27 mouse cellular contexts compared by ENCODE assay signal in the genomic region with DNA sequence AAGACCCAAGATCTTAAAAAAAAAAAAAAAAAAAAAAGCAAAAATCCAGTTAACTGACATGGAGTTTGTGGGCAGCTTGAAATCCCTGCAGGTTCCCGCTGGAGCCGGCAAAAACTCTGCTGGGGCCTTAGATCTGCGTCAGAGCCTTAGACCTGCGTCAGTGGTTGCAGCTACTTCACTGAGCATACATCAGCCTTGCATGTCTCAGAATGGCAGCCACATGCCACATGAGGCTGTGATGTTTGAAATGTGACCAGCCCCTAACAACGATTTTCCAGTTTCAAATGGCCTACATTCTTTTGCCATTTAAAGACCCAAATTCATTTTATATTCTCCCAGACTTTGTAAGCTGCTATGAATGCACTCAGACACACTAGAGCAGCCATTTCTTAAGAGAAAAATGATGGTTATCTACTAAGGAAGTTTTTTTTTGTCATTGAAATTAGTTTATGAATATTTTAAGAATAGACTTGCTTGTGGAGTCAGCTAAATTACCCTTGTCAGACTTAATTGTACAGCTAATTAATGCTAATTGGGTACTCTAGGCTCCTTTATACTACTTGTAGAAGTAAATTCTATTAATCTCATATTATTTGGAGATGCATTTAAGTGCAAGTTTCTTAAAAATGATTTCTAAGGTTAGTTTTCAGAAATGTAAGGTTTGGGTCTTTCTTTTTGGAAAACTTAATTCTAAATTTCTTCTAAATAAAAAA.
"Had no signal": no experiment of that assay in that cellular context is flagged by ENCODE, and none has a peak within 500 bp of the region (broad histone marks: within the 10 kb centered on the region; RNA-seq: fewer than 3 reads in every experiment).

No protein-coding gene starts in this region.

- H3K4me1 ChIP-seq: heart, embryonic 10.5 days; heart, embryonic 12.5 days; hindbrain, embryonic 10.5 days; hindbrain, embryonic 12.5 days; intestine, embryonic 15.5 days; limb, embryonic 10.5 days; limb, embryonic 12.5 days; liver, embryonic 13.5 days; liver, embryonic 15.5 days had no signal

- H3K36me3 ChIP-seq: heart, embryonic 10.5 days; heart, embryonic 12.5 days; hindbrain, embryonic 10.5 days; hindbrain, embryonic 12.5 days; intestine, embryonic 15.5 days; limb, embryonic 10.5 days; limb, embryonic 12.5 days; liver, embryonic 13.5 days; liver, embryonic 15.5 days had no signal

- H3K9ac ChIP-seq: heart, embryonic 12.5 days; hindbrain, embryonic 12.5 days; hindbrain, embryonic 14.5 days; intestine, embryonic 15.5 days; limb, embryonic 12.5 days; liver, embryonic 13.5 days; liver, embryonic 15.5 days had no signal

- H3K4me2 ChIP-seq: heart, embryonic 12.5 days; hindbrain, embryonic 12.5 days; hindbrain, embryonic 14.5 days; intestine, embryonic 15.5 days; limb, embryonic 12.5 days; liver, embryonic 11.5 days; liver, embryonic 13.5 days; liver, embryonic 15.5 days had no signal

- H3K9me3 ChIP-seq: heart, embryonic 10.5 days; heart, embryonic 12.5 days; hindbrain, embryonic 10.5 days; hindbrain, embryonic 12.5 days; intestine, embryonic 15.5 days; limb, embryonic 10.5 days; limb, embryonic 12.5 days; liver, embryonic 13.5 days; liver, embryonic 15.5 days had no signal

- DNase-seq: gastrocnemius, postnatal 10 days; gastrocnemius, postnatal 25 days; heart, adult 18-20 months; heart, postnatal 10 days; heart, postnatal 4 days; kidney, adult 18-20 months; kidney, adult 8-10 months; kidney, postnatal 10 days; kidney, postnatal 25 days; kidney, postnatal 4 days; liver; liver, embryonic 13.5 days had no signal

- ATAC-seq: hindbrain, embryonic 16.5 days; inflammation-experienced regulatory T-cells, adult 6 months; intestine, embryonic 15.5 days; intestine, postnatal 0 days had no signal

- H3K4me3 ChIP-seq: heart, embryonic 10.5 days; heart, embryonic 12.5 days; hindbrain, embryonic 10.5 days; hindbrain, embryonic 12.5 days; intestine, embryonic 15.5 days; layer of hippocampus, adult 2 months; left cerebral cortex, adult 2 months; limb, embryonic 10.5 days; limb, embryonic 12.5 days; liver, embryonic 13.5 days; liver, embryonic 15.5 days had no signal

- H3K27me3 ChIP-seq: heart, embryonic 12.5 days; hindbrain, embryonic 12.5 days; intestine, embryonic 15.5 days; limb, embryonic 12.5 days; liver, embryonic 13.5 days; liver, embryonic 15.5 days had no signal

- H3K27ac ChIP-seq: heart, embryonic 10.5 days; hindbrain, embryonic 10.5 days; hindbrain, embryonic 12.5 days; hindbrain, embryonic 14.5 days; intestine, embryonic 15.5 days; layer of hippocampus, adult 2 months; left cerebral cortex, adult 2 months; limb, embryonic 10.5 days; limb, embryonic 12.5 days; liver, embryonic 13.5 days; liver, embryonic 15.5 days had no signal
